Mouse (Mus musculus): ENCODE measurements around the gene Cyp17a1. TPM values are rescaled to one million over a fixed set of nuclear protein-coding genes. Genes with fewer than 3 reads are reported as not detected.

The Cyp17a1 gene
- 0.26 and 0.42 TPM in 2 replicates for polyA plus RNA-seq (2012; rRNA removed)

DNA sequence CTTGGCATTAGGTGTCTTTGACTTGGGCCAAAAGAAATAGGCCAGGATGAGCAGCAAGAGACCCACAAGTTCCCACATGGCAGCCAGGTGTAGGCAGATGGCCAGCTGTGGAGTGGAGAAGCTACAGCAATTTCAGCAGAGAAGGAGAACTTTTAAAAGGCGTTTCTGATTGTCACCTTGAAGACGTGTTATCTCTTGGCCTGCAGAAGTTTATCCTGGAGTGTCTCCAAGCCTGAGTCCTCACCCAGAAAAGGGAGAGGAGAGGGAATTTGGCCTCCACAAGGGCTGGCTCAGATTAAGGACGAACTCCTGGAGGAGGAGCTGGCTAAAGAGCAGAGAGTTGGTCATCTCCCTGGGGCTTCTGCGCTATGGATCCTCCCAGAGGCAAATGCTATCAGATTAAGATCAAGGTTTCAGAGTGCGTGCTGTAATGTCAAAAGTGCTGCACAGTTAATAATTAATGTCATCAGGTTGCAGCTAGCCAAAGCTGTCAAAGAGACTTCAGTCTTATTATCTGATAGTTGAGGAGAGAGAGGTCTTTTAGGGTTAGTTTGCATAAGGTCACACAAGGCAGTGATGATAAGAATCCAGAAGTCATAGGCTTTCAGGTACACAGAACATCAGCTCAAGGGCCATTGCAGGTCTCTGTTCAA, at the start of gene Cyp17a1:
TSS of gene Cyp17a1 (minus strand) at position 407 of the 653 bp plus-strand sequence.
- WGBS: 81% methylated on average over 5 of the region's 5 CpGs
- no peaks in the 10 kb centered on the region; the same call in 1 of the 2 replicates for H3K27me3 ChIP-seq (ENCODE audit: control insufficient read depth, insufficient read depth, low read length)
- no peak for DNase-seq

DNA sequence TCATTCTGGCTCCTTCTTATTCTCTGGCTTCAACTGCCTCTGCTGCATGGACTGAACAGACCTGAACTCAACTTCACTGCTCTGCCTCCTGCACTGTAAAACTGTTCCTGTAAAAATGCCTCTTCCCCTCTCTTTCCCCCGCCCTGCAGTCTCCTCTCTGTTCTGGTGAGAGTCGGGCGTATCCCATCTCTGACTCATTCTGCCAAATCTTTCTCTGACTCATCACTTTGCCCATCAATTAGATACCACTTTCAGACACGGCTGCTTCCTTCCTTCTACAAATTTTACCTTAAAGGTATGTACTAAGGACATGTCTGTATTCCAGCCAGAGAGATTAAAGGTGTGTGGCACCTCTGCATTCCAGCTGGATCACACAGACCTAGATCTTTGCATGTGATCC, 45.2 kb upstream of the Cyp17a1 start:
- TF ChIP-seq CTCF (IDR thresholded peaks at IDR 0.05; ENCODE audit: borderline replicate concordance, control insufficient read depth, extremely low read depth, insufficient read depth, low read length, poor library complexity) (no peak), POLR2A (IDR thresholded peaks at IDR 0.05; ENCODE audit: control insufficient read depth, extremely low read depth, insufficient read depth, low read length, poor library complexity) (no peak)
- Histone ChIP-seq H3K27ac (ENCODE audit: control insufficient read depth, insufficient read depth, low read length) (no peak overlapping the region), H3K36me3 (ENCODE audit: control insufficient read depth, insufficient read depth, low read length) (no peaks in the 10 kb centered on the region), H3K4me1 (replicated peaks; ENCODE audit: control insufficient read depth, insufficient read depth, low read length) (no peaks in the 10 kb centered on the region), H3K27me3 (ENCODE audit: control insufficient read depth, insufficient read depth, low read length) (no peaks in the 10 kb centered on the region), H3K4me3 (ENCODE audit: control insufficient read depth, insufficient read depth, low read length) (no peak overlapping the region)
- 91% methylated on average over 4 of the region's 4 CpGs for WGBS
- DNase-seq: no peak

More for the DNA sequence above, at the start of gene Cyp17a1:
- Histone ChIP-seq H3K27ac (ENCODE audit: control insufficient read depth, insufficient read depth, low read length) (no peak within 1 kb of the TSS), H3K36me3 (ENCODE audit: control insufficient read depth, insufficient read depth, low read length) (no peaks in the 10 kb centered on the region), H3K4me3 (ENCODE audit: control insufficient read depth, insufficient read depth, low read length) (no peak within 1 kb of the TSS), H3K4me1 (replicated peaks; ENCODE audit: control insufficient read depth, insufficient read depth, low read length) (no peaks in the 10 kb centered on the region)
- no peak for TF ChIP-seq POLR2A (IDR thresholded peaks at IDR 0.05; ENCODE audit: control insufficient read depth, extremely low read depth, insufficient read depth, low read length, poor library complexity)
- TF ChIP-seq CTCF (IDR thresholded peaks at IDR 0.05; ENCODE audit: borderline replicate concordance, control insufficient read depth, extremely low read depth, insufficient read depth, low read length, poor library complexity): no peak

DNA sequence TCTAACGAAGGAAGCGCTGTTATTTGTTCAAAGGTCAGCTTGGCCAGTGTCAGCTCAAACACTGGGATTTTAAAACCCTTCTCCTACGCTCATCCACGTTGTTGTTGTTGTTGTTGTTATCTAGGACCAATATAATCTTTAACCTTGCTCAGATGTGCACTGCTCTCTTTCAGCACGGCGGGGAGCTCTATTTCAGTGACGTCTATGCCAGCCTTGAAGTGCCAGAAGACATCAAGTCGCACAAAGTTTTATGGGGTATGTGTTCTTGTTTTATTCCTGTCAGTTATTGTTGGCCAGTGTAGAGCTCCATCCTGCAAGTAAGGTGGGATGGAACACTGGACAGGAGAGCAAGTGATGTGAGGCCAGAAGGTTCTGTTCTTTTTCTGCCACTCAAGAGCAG, 42.0 kb upstream of the Cyp17a1 start:
- H3K27me3 ChIP-seq (ENCODE audit: control insufficient read depth, insufficient read depth, low read length): no peaks in the 10 kb centered on the region
- TF ChIP-seq POLR2A (IDR thresholded peaks at IDR 0.05; ENCODE audit: control insufficient read depth, extremely low read depth, insufficient read depth, low read length, poor library complexity) (no peak), CTCF (IDR thresholded peaks at IDR 0.05; ENCODE audit: borderline replicate concordance, control insufficient read depth, extremely low read depth, insufficient read depth, low read length, poor library complexity) (no peak)
- no peaks in the 10 kb centered on the region for H3K36me3 ChIP-seq (ENCODE audit: control insufficient read depth, insufficient read depth, low read length)
- no peaks in the 10 kb centered on the region for H3K4me1 ChIP-seq (replicated peaks; ENCODE audit: control insufficient read depth, insufficient read depth, low read length)
- 95% methylated on average over 8 of the region's 8 CpGs for WGBS
- no peak overlapping the region for H3K4me3 ChIP-seq (ENCODE audit: control insufficient read depth, insufficient read depth, low read length)
- DNase-seq: no peak
- no peak overlapping the region for H3K27ac ChIP-seq (ENCODE audit: control insufficient read depth, insufficient read depth, low read length)

DNA sequence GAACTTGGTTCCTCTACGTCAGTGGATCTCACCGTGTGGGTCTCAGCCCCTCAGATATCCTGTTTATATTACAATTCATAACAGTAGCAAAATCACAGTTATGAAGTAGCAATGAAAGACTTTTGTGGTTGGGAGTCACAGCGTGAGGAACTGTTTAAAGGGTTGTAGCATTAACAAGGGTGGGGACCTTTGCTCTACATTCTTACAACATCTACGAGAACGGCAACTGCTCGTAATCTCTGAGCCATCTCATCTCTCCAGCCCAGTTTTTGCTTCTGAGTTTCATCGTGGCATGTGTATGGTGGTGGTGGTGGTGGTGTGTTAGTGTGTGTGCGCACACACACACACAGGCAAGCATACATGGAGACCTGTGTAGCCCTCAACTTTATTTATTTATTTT, 41.3 kb upstream of the Cyp17a1 start:
- Histone ChIP-seq H3K36me3 (ENCODE audit: control insufficient read depth, insufficient read depth, low read length) (no peaks in the 10 kb centered on the region), H3K27ac (ENCODE audit: control insufficient read depth, insufficient read depth, low read length) (no peak overlapping the region), H3K27me3 (ENCODE audit: control insufficient read depth, insufficient read depth, low read length) (no peaks in the 10 kb centered on the region), H3K4me3 (ENCODE audit: control insufficient read depth, insufficient read depth, low read length) (no peak overlapping the region), H3K4me1 (replicated peaks; ENCODE audit: control insufficient read depth, insufficient read depth, low read length) (no peaks in the 10 kb centered on the region)
- TF ChIP-seq CTCF (IDR thresholded peaks at IDR 0.05; ENCODE audit: borderline replicate concordance, control insufficient read depth, extremely low read depth, insufficient read depth, low read length, poor library complexity): no peak
- no peak for TF ChIP-seq POLR2A (IDR thresholded peaks at IDR 0.05; ENCODE audit: control insufficient read depth, extremely low read depth, insufficient read depth, low read length, poor library complexity)
- DNase-seq: no peak
- 96% methylated on average over 8 of the region's 8 CpGs for WGBS

DNA sequence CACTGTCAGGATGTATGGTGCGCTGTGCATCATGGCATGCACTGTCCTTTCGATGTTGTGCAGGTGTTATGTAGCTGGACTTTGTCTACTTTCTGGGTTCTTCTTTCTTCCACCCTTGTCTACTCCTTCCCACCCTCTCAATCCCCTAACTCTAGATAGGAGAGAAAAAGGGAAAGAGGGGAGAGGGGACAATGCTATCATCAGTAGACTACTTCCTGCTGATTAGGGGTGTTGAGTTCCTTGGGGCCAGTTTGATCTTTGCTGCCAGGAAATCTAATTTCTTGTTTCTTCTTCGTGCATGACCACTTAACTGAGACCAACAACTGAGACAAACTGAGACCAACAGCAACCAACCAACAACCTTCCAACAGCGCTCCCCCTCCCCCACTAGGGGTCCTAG, 37.6 kb upstream of the Cyp17a1 start:
- no peaks in the 10 kb centered on the region for H3K36me3 ChIP-seq (ENCODE audit: control insufficient read depth, insufficient read depth, low read length)
- H3K4me1 ChIP-seq (replicated peaks; ENCODE audit: control insufficient read depth, insufficient read depth, low read length): peaks cover 14% of the 10 kb centered on the region

DNA sequence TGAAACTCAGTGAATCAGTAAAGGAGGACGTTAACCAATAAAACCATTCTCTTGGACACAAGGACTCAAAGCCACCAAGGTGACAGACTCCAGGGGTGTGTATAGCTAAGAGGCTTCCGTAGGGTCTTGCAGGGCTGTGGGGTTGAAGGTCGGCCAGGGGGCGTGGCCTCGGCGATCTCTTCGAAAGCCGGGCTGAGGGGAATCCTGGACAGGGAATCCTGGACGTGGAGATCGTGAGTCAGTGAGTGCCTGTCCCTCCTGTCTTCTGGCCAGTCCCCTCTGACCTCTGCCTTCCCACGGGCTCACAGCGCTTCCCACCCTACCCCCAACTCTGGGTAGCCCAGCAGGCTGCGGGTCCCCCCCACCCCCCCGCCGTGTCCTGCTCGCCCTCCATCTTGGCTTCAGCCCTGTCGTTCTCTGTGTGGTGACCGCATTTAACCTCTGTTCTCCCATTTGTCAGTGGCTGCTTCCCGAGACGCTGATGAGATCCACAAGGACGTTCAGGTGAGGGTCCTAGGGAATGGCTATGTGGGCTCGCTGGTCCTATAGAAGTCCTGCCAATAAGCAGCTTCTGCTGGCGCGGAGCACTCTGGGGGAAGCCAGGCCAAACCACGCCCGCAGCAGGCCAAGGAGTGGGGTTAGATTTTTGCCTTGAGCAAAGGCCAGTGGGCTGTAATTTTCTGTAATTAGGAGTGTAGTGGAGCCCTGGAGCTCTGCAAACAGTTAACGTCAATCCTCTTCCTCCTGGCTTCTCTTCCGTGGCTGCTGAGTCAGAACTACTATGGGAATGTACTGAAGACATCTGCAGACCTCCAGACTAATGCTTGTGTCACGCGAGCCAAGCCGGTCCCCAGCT, 34.6 kb upstream of the Cyp17a1 start, which contains the start of gene As3mt:
TSS of gene As3mt (plus strand) at position 163 of the 856 bp plus-strand sequence.
- 10% methylated on average over 31 of the region's 31 CpGs for WGBS
- TF ChIP-seq POLR2A (IDR thresholded peaks at IDR 0.05; ENCODE audit: control insufficient read depth, extremely low read depth, insufficient read depth, low read length, poor library complexity): no peak
- TF ChIP-seq CTCF (IDR thresholded peaks at IDR 0.05; ENCODE audit: borderline replicate concordance, control insufficient read depth, extremely low read depth, insufficient read depth, low read length, poor library complexity): no peak
- peak; percentile 68 for DNase-seq
- Histone ChIP-seq H3K4me3 (ENCODE audit: control insufficient read depth, insufficient read depth, low read length) (peak within 1 kb of the TSS; percentile 60), H3K4me1 (replicated peaks; ENCODE audit: control insufficient read depth, insufficient read depth, low read length) (peaks cover 16% of the 10 kb centered on the region), H3K27ac (ENCODE audit: control insufficient read depth, insufficient read depth, low read length) (no peak within 1 kb of the TSS), H3K36me3 (ENCODE audit: control insufficient read depth, insufficient read depth, low read length) (no peaks in the 10 kb centered on the region), H3K27me3 (ENCODE audit: control insufficient read depth, insufficient read depth, low read length) (no peaks in the 10 kb centered on the region)

More for the DNA sequence above, 37.6 kb upstream of the Cyp17a1 start:
- no peak for DNase-seq
- no peak overlapping the region for H3K4me3 ChIP-seq (ENCODE audit: control insufficient read depth, insufficient read depth, low read length)
- TF ChIP-seq POLR2A (IDR thresholded peaks at IDR 0.05; ENCODE audit: control insufficient read depth, extremely low read depth, insufficient read depth, low read length, poor library complexity): no peak
- no peak for TF ChIP-seq CTCF (IDR thresholded peaks at IDR 0.05; ENCODE audit: borderline replicate concordance, control insufficient read depth, extremely low read depth, insufficient read depth, low read length, poor library complexity)
- 96% methylated on average over 4 of the region's 4 CpGs for WGBS
- no peaks in the 10 kb centered on the region for H3K27me3 ChIP-seq (ENCODE audit: control insufficient read depth, insufficient read depth, low read length)
- no peak overlapping the region for H3K27ac ChIP-seq (ENCODE audit: control insufficient read depth, insufficient read depth, low read length)
